Mouse (Mus musculus): ENCODE results near the gene Gstcd. TPM values are rescaled to one million over a fixed set of nuclear protein-coding genes. Genes with fewer than 3 reads are reported as not detected.

Gene Gstcd
- polyA plus RNA-seq, 2 experiments = 2.3 to 5.3 TPM

GRCm38 (mm10) chr3:132950529-132950880, 141.3 kb downstream of the Gstcd start:
- H3K4me2 ChIP-seq (ENCODE audit: low read depth) = peak overlapping the region; percentile 54
- TF ChIP-seq CTCF (IDR thresholded peaks at IDR 0.05; ENCODE audit: low read depth) (no peak), EP300 (IDR thresholded peaks at IDR 0.05; ENCODE audit: low read depth) (no peak)
- 11% methylated on average over 7 of the region's 7 CpGs for WGBS (ENCODE audit: insufficient replicate concordance)
- DNase-seq (ENCODE audit: low read depth in 3 of 3, low spot score in 3 of 3) (no peak), ATAC-seq (ENCODE audit: insufficient read depth) (0 out of 2 replicates have a peak, but pooled peaks have one; percentile 3)
- H3K4me3 ChIP-seq (ENCODE audit: insufficient read depth in 1 of 2, low read depth in 2 of 2, low read length in 2 of 2) = peak overlapping the region; percentile 30 to 38
- H3K9me3 ChIP-seq (ENCODE audit: control insufficient read depth, low read length) = no peaks in the 10 kb centered on the region
- H3K36me3 ChIP-seq (replicated peaks; ENCODE audit: control insufficient read depth, insufficient read depth, low read depth) = no peaks in the 10 kb centered on the region
- H3K4me1 ChIP-seq (replicated peaks; ENCODE audit: control insufficient read depth in 2 of 2, insufficient read depth in 2 of 2, low read length in 1 of 2) = no peaks in the 10 kb centered on the region
- H3K9ac ChIP-seq (replicated peaks) = no peak overlapping the region
- no peak overlapping the region for H3K27ac ChIP-seq
- peaks cover 25% of the 10 kb centered on the region for H3K27me3 ChIP-seq (ENCODE audit: control insufficient read depth, insufficient read depth, low read length)

GRCm38 (mm10) chr3:132949791-132950528, 141.9 kb downstream of the Gstcd start, which contains the start of gene Npnt:
TSS of gene Npnt (minus strand) at chr3:132950291.
- H3K36me3 ChIP-seq (replicated peaks; ENCODE audit: control insufficient read depth, insufficient read depth, low read depth) = no peaks in the 10 kb centered on the region
- no peaks in the 10 kb centered on the region for H3K4me1 ChIP-seq (replicated peaks; ENCODE audit: control insufficient read depth in 2 of 2, insufficient read depth in 2 of 2, low read length in 1 of 2)
- peaks cover 25% of the 10 kb centered on the region for H3K27me3 ChIP-seq (ENCODE audit: control insufficient read depth, insufficient read depth, low read length)
- peak within 1 kb of the TSS; percentile 38 to 39 for H3K4me3 ChIP-seq (ENCODE audit: insufficient read depth in 1 of 2, low read depth in 2 of 2, low read length in 2 of 2)
- ATAC-seq (ENCODE audit: insufficient read depth) = peak; percentile 55
- TF ChIP-seq CTCF (IDR thresholded peaks at IDR 0.05; ENCODE audit: low read depth) (no peak), EP300 (IDR thresholded peaks at IDR 0.05; ENCODE audit: low read depth) (no peak)
- no peak for DNase-seq (ENCODE audit: low read depth in 3 of 3, low spot score in 3 of 3)
- H3K27ac ChIP-seq = no peak within 1 kb of the TSS
- H3K9me3 ChIP-seq (ENCODE audit: control insufficient read depth, low read length) = no peaks in the 10 kb centered on the region
- H3K4me2 ChIP-seq (ENCODE audit: low read depth) = peak within 1 kb of the TSS; percentile 54
- H3K9ac ChIP-seq (replicated peaks) = no peak within 1 kb of the TSS
- WGBS (ENCODE audit: insufficient replicate concordance) = under 1% methylated on average over 57 of the region's 82 CpGs

GRCm38 (mm10) chr3:132949380-132949790, 142.4 kb downstream of the Gstcd start:
- ATAC-seq (ENCODE audit: insufficient read depth) (no peak), DNase-seq (ENCODE audit: low read depth in 3 of 3, low spot score in 3 of 3) (no peak)
- no peak overlapping the region for H3K9ac ChIP-seq (replicated peaks)
- TF ChIP-seq CTCF (IDR thresholded peaks at IDR 0.05; ENCODE audit: low read depth) = no peak
- TF ChIP-seq EP300 (IDR thresholded peaks at IDR 0.05; ENCODE audit: low read depth) = no peak
- peak overlapping the region; percentile 38 to 39 for H3K4me3 ChIP-seq (ENCODE audit: insufficient read depth in 1 of 2, low read depth in 2 of 2, low read length in 2 of 2)
- no peaks in the 10 kb centered on the region for H3K36me3 ChIP-seq (replicated peaks; ENCODE audit: control insufficient read depth, insufficient read depth, low read depth)
- under 1% methylated on average over 21 of the region's 26 CpGs for WGBS (ENCODE audit: insufficient replicate concordance)
- peaks cover 25% of the 10 kb centered on the region for H3K27me3 ChIP-seq (ENCODE audit: control insufficient read depth, insufficient read depth, low read length)
- H3K4me1 ChIP-seq (replicated peaks; ENCODE audit: control insufficient read depth in 2 of 2, insufficient read depth in 2 of 2, low read length in 1 of 2) = no peaks in the 10 kb centered on the region
- H3K4me2 ChIP-seq (ENCODE audit: low read depth) = peak overlapping the region; percentile 54
- no peak overlapping the region for H3K27ac ChIP-seq
- H3K9me3 ChIP-seq (ENCODE audit: control insufficient read depth, low read length) = no peaks in the 10 kb centered on the region

- 26% methylated on average over 7 of the region's 7 CpGs for WGBS (ENCODE audit: insufficient replicate concordance)
These were observed 143.5 kb downstream of the Gstcd start for GRCm38 (mm10) chr3:132948298-132948795.

GRCm38 (mm10) chr3:132946086-132946485, 145.7 kb downstream of the Gstcd start:
- Histone ChIP-seq H3K9ac (replicated peaks) (no peak overlapping the region), H3K9me3 (ENCODE audit: control insufficient read depth, low read length) (no peaks in the 10 kb centered on the region), H3K4me1 (replicated peaks; ENCODE audit: control insufficient read depth in 2 of 2, insufficient read depth in 2 of 2, low read length in 1 of 2) (no peaks in the 10 kb centered on the region), H3K36me3 (replicated peaks; ENCODE audit: control insufficient read depth, insufficient read depth, low read depth) (no peaks in the 10 kb centered on the region), H3K27ac (no peak overlapping the region), H3K4me3 (ENCODE audit: insufficient read depth in 1 of 2, low read depth in 2 of 2, low read length in 2 of 2) (no peak overlapping the region), H3K4me2 (ENCODE audit: low read depth) (no peak overlapping the region), H3K27me3 (ENCODE audit: control insufficient read depth, insufficient read depth, low read length) (peaks cover 25% of the 10 kb centered on the region)
- 65% methylated on average over 5 of the region's 5 CpGs for WGBS (ENCODE audit: insufficient replicate concordance)
- DNase-seq (ENCODE audit: low read depth in 3 of 3, low spot score in 3 of 3) (no peak), ATAC-seq (ENCODE audit: insufficient read depth) (no peak)
- TF ChIP-seq CTCF (IDR thresholded peaks at IDR 0.05; ENCODE audit: low read depth) (no peak), EP300 (IDR thresholded peaks at IDR 0.05; ENCODE audit: low read depth) (no peak)

More at GRCm38 (mm10) chr3:132948298-132948795, 143.5 kb downstream of the Gstcd start:
- no peak for ATAC-seq (ENCODE audit: insufficient read depth)
- Histone ChIP-seq H3K9ac (replicated peaks) (no peak overlapping the region), H3K27me3 (ENCODE audit: control insufficient read depth, insufficient read depth, low read length) (peaks cover 25% of the 10 kb centered on the region), H3K27ac (no peak overlapping the region), H3K4me2 (ENCODE audit: low read depth) (no peak overlapping the region), H3K4me1 (replicated peaks; ENCODE audit: control insufficient read depth in 2 of 2, insufficient read depth in 2 of 2, low read length in 1 of 2) (no peaks in the 10 kb centered on the region), H3K36me3 (replicated peaks; ENCODE audit: control insufficient read depth, insufficient read depth, low read depth) (no peaks in the 10 kb centered on the region), H3K9me3 (ENCODE audit: control insufficient read depth, low read length) (no peaks in the 10 kb centered on the region), H3K4me3 (ENCODE audit: insufficient read depth in 1 of 2, low read depth in 2 of 2, low read length in 2 of 2) (no peak overlapping the region)
- no peak for TF ChIP-seq EP300 (IDR thresholded peaks at IDR 0.05; ENCODE audit: low read depth)
- TF ChIP-seq CTCF (IDR thresholded peaks at IDR 0.05; ENCODE audit: low read depth) = no peak
- no peak for DNase-seq (ENCODE audit: low read depth in 3 of 3, low spot score in 3 of 3)
